19 mouse cellular contexts compared by ENCODE assay signal in the genomic region with DNA sequence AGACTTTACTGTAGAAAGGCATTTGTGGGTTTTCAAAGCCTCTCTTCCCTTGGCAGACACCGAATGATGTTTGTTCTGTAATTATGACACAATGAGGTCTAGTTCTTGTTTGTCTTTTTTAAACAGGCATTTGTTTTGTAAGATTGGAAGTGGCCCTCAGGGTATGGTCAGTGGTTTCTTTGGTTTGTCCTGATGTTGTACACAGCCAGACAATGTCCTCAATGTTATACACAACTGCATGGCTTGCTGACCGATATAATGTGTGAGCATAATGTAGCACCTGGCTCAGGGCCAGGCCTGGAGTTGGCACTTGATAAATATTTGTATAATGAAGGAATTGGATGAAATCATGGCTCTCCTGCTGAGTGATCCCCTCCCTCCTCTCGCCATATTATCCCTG. TPM values are rescaled to one million over a fixed set of nuclear protein-coding genes. Genes with fewer than 3 reads are reported as not detected.
A peak's percentile ranks its signal among the peaks of the same experiment; 100 is the strongest.
DNase-seq lines count a peak whose midpoint lies in the region; ATAC-seq and TF ChIP-seq lines count a peak whose summit lies in the region.
"Had no signal": no experiment of that assay in that cellular context is flagged by ENCODE, and none has a peak within 500 bp of the region (broad histone marks: within the 10 kb centered on the region; RNA-seq: fewer than 3 reads in every experiment).

No protein-coding gene starts in this region.

- POLR2A ChIA-PET in Patski (lab: Charles Lee): interaction anchor here (0.6 kb wide), 1 partner anchor 107 kb away, joined by 4 read pairs; no protein-coding TSS in a partner anchor

- in situ Hi-C loops in Patski (cut with MboI; ENCODE audit: low pct_unique_long_range_greater_than_20kb): loop anchor here (10.0 to 25.0 kb wide), 2 partner anchors 225 to 402 kb away; no protein-coding TSS in a partner anchor

- TF ChIP-seq CTCF in Patski (IDR thresholded peaks at IDR 0.05): no peak

- peak; percentile 17 for ATAC-seq in Patski
- ATAC-seq: midbrain, embryonic 15.5 days had no signal

- DNase-seq in heart, adult 11 months: peak; percentile 78
- no peak for DNase-seq in heart, adult 9 months (ENCODE audit: low spot score in 2 of 2)
- DNase-seq in MN1 (ENCODE audit: low spot score) (peak; percentile 13), Patski (ENCODE audit: low read depth, low spot score) (peak; percentile 57)
- DNase-seq in lung, postnatal 14 days: peak; percentile 11
- DNase-seq in urinary bladder, postnatal 25 days (ENCODE audit: low spot score): no peak
- no peak for DNase-seq in ovary, postnatal 10 days (ENCODE audit: low spot score)
- no peak for DNase-seq in adrenal gland, adult (ENCODE audit: inconsistent age in 2 of 2, low spot score in 1 of 2)
- DNase-seq: adrenal gland, postnatal 25 days; cerebellum, adult 11-12 months; cerebellum, postnatal 36 days; gastrocnemius, adult 2 months; kidney, adult 18-20 months; kidney, postnatal 10 days; layer of hippocampus, postnatal 36 days; right cerebral cortex, postnatal 4 days; thymus, postnatal 36 days had no signal

- CTCF ChIA-PET in Patski (lab: Charles Lee): interaction anchor here (1.6 kb wide), 1 partner anchor 57 kb away, joined by 3 read pairs; no protein-coding TSS in a partner anchor

- peaks cover 4% of the 10 kb centered on the region for H3K27me3 ChIP-seq in Patski

RNA-seq across cellular contexts. Expression of a gene that starts 2.9 kb away (rescaled TPM):
- 9.4 TPM for polyA plus RNA-seq in Patski (2021)
- polyA plus RNA-seq: erythroblast, embryonic 14.5 days had no signal

RNA-seq across cellular contexts. Expression of a gene that starts 41.9 kb away (rescaled TPM):
- 32.1 TPM for polyA plus RNA-seq in Patski (2021)

Comparison
In these comparisons a context has a peak if more than half of its experiments do, and no peak if none do; other contexts are left out.
1. DNase-seq: peak in heart, adult 11 months (single experiment), MN1 (single experiment), Patski (single experiment) and lung, postnatal 14 days (single experiment); none in heart, adult 9 months (0 of 2), urinary bladder, postnatal 25 days (single experiment), ovary, postnatal 10 days (single experiment) and adrenal gland, adult (0 of 2).